Mouse (Mus musculus): ENCODE measurements at regions not wholly inside any gene's neighbourhood (a gene's known extent, or its start where the extent isn't known, plus 50 kb on each side); places are given as distances from the start of the nearest gene placed in this dataset.

GRCm38 (mm10) chr10:117526834-117527188 is 102.5 kb upstream of the Cpm start:
- no peak overlapping the region for H3K4me3 ChIP-seq (replicated peaks; ENCODE audit: control insufficient read depth, low read depth, low read length)
- no peak overlapping the region for H3K27ac ChIP-seq (ENCODE audit: control insufficient read depth, insufficient read depth, low read depth, low read length, poor library complexity)
- H3K4me1 ChIP-seq (ENCODE audit: control insufficient read depth, insufficient read depth, low read length) = peaks cover 2% of the 10 kb centered on the region
- TF ChIP-seq CTCF (IDR thresholded peaks at IDR 0.05; ENCODE audit: control insufficient read depth, insufficient read depth, low read length) (no peak), POLR2A (IDR thresholded peaks at IDR 0.05; ENCODE audit: borderline replicate concordance, control insufficient read depth, low read depth, low read length) (no peak)
- 73% methylated on average over 3 of the region's 3 CpGs for WGBS

GRCm38 (mm10) chr10:117526008-117526833 is 103.1 kb upstream of the Cpm start:
- WGBS = 64% methylated on average over 16 of the region's 16 CpGs
- H3K4me1 ChIP-seq (ENCODE audit: control insufficient read depth, insufficient read depth, low read length) = no peaks in the 10 kb centered on the region
- H3K27ac ChIP-seq (ENCODE audit: control insufficient read depth, insufficient read depth, low read depth, low read length, poor library complexity) = no peak overlapping the region
- no peak overlapping the region for H3K4me3 ChIP-seq (replicated peaks; ENCODE audit: control insufficient read depth, low read depth, low read length)
- no peak for TF ChIP-seq POLR2A (IDR thresholded peaks at IDR 0.05; ENCODE audit: borderline replicate concordance, control insufficient read depth, low read depth, low read length)
- no peak for TF ChIP-seq CTCF (IDR thresholded peaks at IDR 0.05; ENCODE audit: control insufficient read depth, insufficient read depth, low read length)

- H3K4me3 ChIP-seq (replicated peaks; ENCODE audit: control insufficient read depth, low read depth, low read length) = no peak overlapping the region
- no peak overlapping the region for H3K27ac ChIP-seq (ENCODE audit: control insufficient read depth, insufficient read depth, low read depth, low read length, poor library complexity)
- H3K4me1 ChIP-seq (ENCODE audit: control insufficient read depth, insufficient read depth, low read length) = no peaks in the 10 kb centered on the region
- TF ChIP-seq CTCF (IDR thresholded peaks at IDR 0.05; ENCODE audit: control insufficient read depth, insufficient read depth, low read length) (no peak), POLR2A (IDR thresholded peaks at IDR 0.05; ENCODE audit: borderline replicate concordance, control insufficient read depth, low read depth, low read length) (no peak)
- WGBS = 44% methylated on average over 3 of the region's 3 CpGs
Observed at GRCm38 (mm10) chr10:117525608-117526007, 103.7 kb upstream of the Cpm start.

GRCm38 (mm10) chr10:117524926-117525565 is 104.3 kb upstream of the Cpm start:
- WGBS = 72% methylated on average over 8 of the region's 8 CpGs
- H3K4me3 ChIP-seq (replicated peaks; ENCODE audit: control insufficient read depth, low read depth, low read length) = no peak overlapping the region
- H3K4me1 ChIP-seq (ENCODE audit: control insufficient read depth, insufficient read depth, low read length) = no peaks in the 10 kb centered on the region
- H3K27ac ChIP-seq (ENCODE audit: control insufficient read depth, insufficient read depth, low read depth, low read length, poor library complexity) = no peak overlapping the region
- TF ChIP-seq POLR2A (IDR thresholded peaks at IDR 0.05; ENCODE audit: borderline replicate concordance, control insufficient read depth, low read depth, low read length) = no peak
- no peak for TF ChIP-seq CTCF (IDR thresholded peaks at IDR 0.05; ENCODE audit: control insufficient read depth, insufficient read depth, low read length)

- Histone ChIP-seq H3K27ac (ENCODE audit: control insufficient read depth, insufficient read depth, low read depth, low read length, poor library complexity) (no peak overlapping the region), H3K4me3 (replicated peaks; ENCODE audit: control insufficient read depth, low read depth, low read length) (no peak overlapping the region), H3K4me1 (ENCODE audit: control insufficient read depth, insufficient read depth, low read length) (no peaks in the 10 kb centered on the region)
- no peak for TF ChIP-seq CTCF (IDR thresholded peaks at IDR 0.05; ENCODE audit: control insufficient read depth, insufficient read depth, low read length)
- no peak for TF ChIP-seq POLR2A (IDR thresholded peaks at IDR 0.05; ENCODE audit: borderline replicate concordance, control insufficient read depth, low read depth, low read length)
- WGBS = 52% methylated on average over 7 of the region's 7 CpGs
Observed at GRCm38 (mm10) chr10:117524101-117524500, 105.2 kb upstream of the Cpm start.

GRCm38 (mm10) chr10:117522906-117523829 is 106.1 kb upstream of the Cpm start:
- H3K4me1 ChIP-seq (ENCODE audit: control insufficient read depth, insufficient read depth, low read length) = no peaks in the 10 kb centered on the region
- H3K4me3 ChIP-seq (replicated peaks; ENCODE audit: control insufficient read depth, low read depth, low read length) = no peak overlapping the region
- WGBS = 82% methylated on average over 10 of the region's 10 CpGs
- no peak overlapping the region for H3K27ac ChIP-seq (ENCODE audit: control insufficient read depth, insufficient read depth, low read depth, low read length, poor library complexity)
- no peak for TF ChIP-seq POLR2A (IDR thresholded peaks at IDR 0.05; ENCODE audit: borderline replicate concordance, control insufficient read depth, low read depth, low read length)
- no peak for TF ChIP-seq CTCF (IDR thresholded peaks at IDR 0.05; ENCODE audit: control insufficient read depth, insufficient read depth, low read length)

- no peak overlapping the region for H3K4me3 ChIP-seq (replicated peaks; ENCODE audit: control insufficient read depth, low read depth, low read length)
- H3K4me1 ChIP-seq (ENCODE audit: control insufficient read depth, insufficient read depth, low read length) = no peaks in the 10 kb centered on the region
- no peak overlapping the region for H3K27ac ChIP-seq (ENCODE audit: control insufficient read depth, insufficient read depth, low read depth, low read length, poor library complexity)
- TF ChIP-seq POLR2A (IDR thresholded peaks at IDR 0.05; ENCODE audit: borderline replicate concordance, control insufficient read depth, low read depth, low read length) (no peak), CTCF (IDR thresholded peaks at IDR 0.05; ENCODE audit: control insufficient read depth, insufficient read depth, low read length) (no peak)
- 67% methylated on average over 3 of the region's 3 CpGs for WGBS
Observed at GRCm38 (mm10) chr10:117522373-117522772, 106.9 kb upstream of the Cpm start.

Data from bone marrow, adult 2 months (tissue).